Mouse (Mus musculus) cerebellum, adult 2 months (tissue): ENCODE measurements around the gene Tecr. TPM values are rescaled to one million over a fixed set of nuclear protein-coding genes. Genes with fewer than 3 reads are reported as not detected.

Experiments
- DNase-seq, 2 experiments: peaks; one replicate each; pipeline ENCODE4 v3.0.0; 2021
- H3K27ac ChIP-seq: fragments of 200-500 bp; 2 replicates; pipeline ENCODE4 v1.5.1; 2012; ENCODE audit warnings: low read length, control low read depth, inconsistent platforms; ENCODE audit not compliant: insufficient read depth
- H3K27me3 ChIP-seq: fragments of 200-500 bp; 2 replicates; pipeline ENCODE4 v1.6.1; 2012; ENCODE audit warnings: inconsistent platforms, mild to moderate bottlenecking, low read length, moderate library complexity; ENCODE audit not compliant: control insufficient read depth, insufficient read depth
- H3K4me1 ChIP-seq: fragments of 200-500 bp; 2 replicates; pipeline ENCODE4 v1.6.1; 2011; ENCODE audit warnings: low read length; ENCODE audit not compliant: control insufficient read depth, insufficient read depth
- H3K4me3 ChIP-seq: fragments of 200-500 bp; replicated peaks from 2 replicates; pipeline ENCODE3; 2011; ENCODE audit warnings: mild to moderate bottlenecking, low read depth, low read length, control low read depth; ENCODE audit not compliant: insufficient read depth
- CTCF ChIP-seq: fragments of 200-500 bp; IDR thresholded peaks from 2 replicates; pipeline ENCODE4 v1.5.1; 2011; ENCODE audit warnings: low read depth, mild to moderate bottlenecking, control low read depth, low read length, moderate library complexity, borderline replicate concordance; ENCODE audit not compliant: insufficient read depth
- POLR2A ChIP-seq: fragments of 200-500 bp; IDR thresholded peaks from 2 replicates; pipeline ENCODE4 v1.6.1; 2011; ENCODE audit warnings: low read length, control low read depth, borderline replicate concordance; ENCODE audit not compliant: insufficient read depth
- WGBS: fragments of 180-500 bp; shearing (Covaris S2); methylation state at CpG from one replicate; pipeline ENCODE4 v1.1.7; 2018; 5-methylcytosine and 5-hydroxymethylcytosine counted together
- polyA plus RNA-seq: library from polyadenylated mRNA; depleted of rRNA; stranded (reverse); fragments of >200 nt; gene quantifications from 2 replicates; pipeline ENCODE4 v1.2.3, GENCODE M21; 2012; rRNA removed

Gene Tecr
- polyA plus RNA-seq = 1,238 and 1,304 TPM in 2 replicates

DNA sequence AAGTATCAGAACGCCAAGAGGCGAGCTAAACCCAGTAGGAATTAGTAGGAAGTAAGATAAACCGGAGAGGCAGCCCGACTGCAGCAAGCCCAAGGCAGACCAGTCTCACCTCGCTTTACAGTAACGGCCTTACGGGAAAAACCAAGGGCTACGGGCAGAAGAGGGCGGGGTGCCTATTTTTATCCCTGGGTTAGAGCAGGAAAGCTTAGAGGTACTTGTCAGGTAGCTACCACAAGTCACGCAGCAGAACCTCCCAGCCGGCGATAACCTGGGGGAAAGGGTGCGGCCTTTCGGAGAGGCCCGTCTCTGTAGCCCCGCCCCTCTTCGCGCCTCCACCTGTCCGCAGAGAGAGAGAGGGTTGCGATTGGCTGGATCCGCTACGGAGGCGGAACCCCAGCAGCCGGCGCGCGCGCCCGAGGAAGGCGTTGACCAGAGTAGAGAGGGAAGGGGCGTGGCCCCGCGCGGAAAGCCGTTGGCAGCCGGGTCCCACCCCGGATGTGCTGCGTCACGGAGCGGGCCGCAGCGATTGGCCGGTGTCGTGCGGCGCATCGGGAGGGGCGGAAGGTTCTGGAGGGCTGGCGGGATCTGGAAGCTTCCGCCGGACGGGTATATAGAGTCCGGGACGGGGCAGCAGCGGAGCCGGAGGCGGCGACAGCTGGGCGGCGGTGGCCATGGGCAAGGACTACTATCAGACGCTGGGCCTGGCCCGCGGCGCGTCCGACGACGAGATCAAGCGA, at the start of gene Tecr, which contains the start of gene Dnajb1:
TSS of gene Tecr (minus strand) at position 311 of the 737 bp plus-strand sequence.
TSS of gene Dnajb1 (plus strand) at position 533 of the 737 bp plus-strand sequence.
- TF ChIP-seq POLR2A = peak; percentile 67
- no peak for TF ChIP-seq CTCF
- Histone ChIP-seq H3K4me3 (peak within 1 kb of the TSS; percentile 85), H3K27ac (peak within 1 kb of the TSS; percentile 85), H3K4me1 (peaks cover 7% of the 10 kb centered on the region), H3K27me3 (no peaks in the 10 kb centered on the region)
- WGBS = under 1% methylated on average over 69 of the region's 69 CpGs
- peak; percentile 100 for DNase-seq

DNA sequence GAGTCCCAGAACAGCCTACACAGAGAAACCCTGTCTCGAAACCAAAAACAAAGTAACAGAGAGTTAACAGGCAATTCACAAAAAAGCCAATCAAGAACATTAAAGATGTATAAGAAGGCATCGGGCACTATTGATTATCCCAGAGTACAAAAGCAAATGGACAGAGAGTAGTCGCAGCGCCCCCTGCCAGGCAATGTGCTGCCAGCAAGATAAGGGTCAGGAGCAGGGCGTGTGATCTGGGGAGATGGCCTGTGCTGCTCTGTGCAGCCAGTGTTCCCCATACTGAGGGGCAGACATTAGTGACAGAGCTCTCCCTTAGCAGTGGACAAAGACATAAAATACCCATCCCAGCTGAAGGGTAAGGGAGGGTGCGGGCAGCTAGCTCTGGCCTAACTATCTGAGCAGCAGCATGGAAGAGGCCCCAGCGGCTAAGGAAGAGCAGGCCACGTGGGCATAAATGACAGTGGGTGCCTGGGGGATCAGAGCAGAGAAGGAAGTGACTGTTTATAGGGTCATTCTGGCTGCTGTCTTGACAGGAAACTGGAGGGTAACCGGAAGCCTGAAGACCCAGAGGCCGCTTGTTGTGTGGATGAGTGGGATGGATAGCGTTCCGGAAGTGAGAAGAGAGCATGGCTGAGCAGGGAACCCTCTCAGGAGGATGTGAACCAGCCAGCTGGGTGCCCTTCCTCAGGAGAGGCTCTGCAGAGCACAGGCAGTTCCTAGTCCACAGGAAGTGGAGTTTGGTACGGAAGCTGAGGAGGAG, 48.9 kb upstream of the Tecr start:
- DNase-seq = peak in 1 of 2 experiments; percentile 12
- TF ChIP-seq CTCF (no peak), POLR2A (no peak)
- no peak overlapping the region for H3K27ac ChIP-seq
- WGBS = 86% methylated on average over 13 of the region's 13 CpGs
- peaks cover 6% of the 10 kb centered on the region; the same call in 1 of the 2 replicates for H3K4me1 ChIP-seq
- H3K27me3 ChIP-seq = no peaks in the 10 kb centered on the region
- H3K4me3 ChIP-seq = no peak overlapping the region

DNA sequence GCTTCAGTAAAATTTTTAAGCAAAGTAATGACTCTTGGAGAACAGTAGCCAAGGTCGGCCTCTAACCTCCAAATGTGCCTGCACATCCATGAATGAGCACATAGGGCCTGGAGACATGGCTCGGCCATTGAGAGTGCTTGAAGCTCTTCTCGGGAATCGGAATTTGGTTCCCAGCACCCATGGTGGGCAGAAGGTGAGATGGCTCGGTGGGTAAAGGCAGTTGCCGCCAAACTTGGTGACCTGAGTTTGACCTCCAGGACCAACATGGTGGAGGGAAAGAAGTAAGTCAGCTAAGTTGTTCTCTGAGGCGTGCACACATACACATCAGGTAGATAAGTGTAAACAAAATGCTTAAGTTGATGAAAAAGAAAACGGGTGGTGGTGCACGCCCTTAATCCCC, 48.3 kb upstream of the Tecr start:
- no peak overlapping the region for H3K4me3 ChIP-seq
- no peaks in the 10 kb centered on the region for H3K27me3 ChIP-seq
- TF ChIP-seq CTCF (no peak), POLR2A (no peak)
- 93% methylated on average over 9 of the region's 9 CpGs for WGBS
- no peak for DNase-seq
- no peak overlapping the region for H3K27ac ChIP-seq
- H3K4me1 ChIP-seq = peaks cover 6% of the 10 kb centered on the region; the same call in 1 of the 2 replicates

DNA sequence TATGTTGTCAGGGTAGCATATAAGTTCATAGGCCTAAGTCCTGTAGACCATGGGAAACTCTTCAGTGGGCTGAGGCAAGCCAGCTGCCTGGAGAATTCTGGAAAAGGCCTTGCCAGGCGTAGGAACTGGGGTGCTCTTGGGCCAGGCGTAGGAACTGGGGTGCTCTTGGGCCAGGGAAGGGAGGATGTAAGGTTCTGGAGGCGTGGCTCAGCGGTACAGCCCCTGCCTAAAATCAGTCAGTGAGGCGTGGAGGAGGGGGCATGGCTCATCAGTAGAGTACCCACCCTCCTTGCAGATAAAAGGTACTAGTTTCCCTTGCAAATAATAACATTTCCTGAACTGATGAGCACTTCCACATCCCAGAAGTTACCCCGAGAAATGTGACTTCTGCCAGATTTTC, 47.0 kb upstream of the Tecr start:
- Histone ChIP-seq H3K27ac (no peak overlapping the region), H3K4me3 (no peak overlapping the region), H3K27me3 (no peaks in the 10 kb centered on the region), H3K4me1 (peaks cover 3% of the 10 kb centered on the region; the same call in 1 of the 2 replicates)
- TF ChIP-seq CTCF (no peak), POLR2A (no peak)
- 96% methylated on average over 6 of the region's 6 CpGs for WGBS
- DNase-seq = no peak

GRCm38 (mm10) chr8:83653662-83654017, 45.9 kb upstream of the Tecr start:
- no peaks in the 10 kb centered on the region for H3K27me3 ChIP-seq
- H3K27ac ChIP-seq = no peak overlapping the region
- H3K4me3 ChIP-seq = peak overlapping the region; percentile 62
- H3K4me1 ChIP-seq = peaks cover 3% of the 10 kb centered on the region; the same call in 1 of the 2 replicates
- no peak for DNase-seq
- TF ChIP-seq POLR2A (no peak), CTCF (no peak)
- WGBS = 46% methylated on average over 10 of the region's 10 CpGs

GRCm38 (mm10) chr8:83652744-83653661, 45.2 kb upstream of the Tecr start:
- Histone ChIP-seq H3K4me3 (peak overlapping the region; percentile 62), H3K27ac (peak overlapping the region; percentile 28; the same call in 1 of the 2 replicates), H3K27me3 (no peaks in the 10 kb centered on the region), H3K4me1 (peaks cover 3% of the 10 kb centered on the region; the same call in 1 of the 2 replicates)
- DNase-seq = peak in 1 of 2 experiments; percentile 40
- WGBS = 1% methylated on average over 45 of the region's 46 CpGs
- TF ChIP-seq CTCF (no peak), POLR2A (no peak)

GRCm38 (mm10) chr8:83652030-83652743, 44.4 kb upstream of the Tecr start, which contains the start of gene Gipc1:
Gene Gipc1 (plus strand): TSS chr8:83652677.
- DNase-seq = peak; percentile 96 to 98
- Histone ChIP-seq H3K27ac (peak within 1 kb of the TSS; percentile 80), H3K4me3 (peak within 1 kb of the TSS; percentile 95), H3K27me3 (no peaks in the 10 kb centered on the region), H3K4me1 (peaks cover 3% of the 10 kb centered on the region; the same call in 1 of the 2 replicates)
- WGBS = 3% methylated on average over 50 of the region's 50 CpGs
- no peak for TF ChIP-seq CTCF
- TF ChIP-seq POLR2A = peak; percentile 56; the same call in 1 of the 2 replicates
